Mouse (Mus musculus) cerebellum, adult 9-10 months (tissue): Measurements from ENCODE around the gene Mst1r.
A peak's percentile ranks its signal among the peaks of the same experiment; 100 is the strongest.

ENCODE experiments used
- DNase-seq: peaks from one replicate; pipeline ENCODE4 v3.0.0; 2022

Mst1r gene

DNA sequence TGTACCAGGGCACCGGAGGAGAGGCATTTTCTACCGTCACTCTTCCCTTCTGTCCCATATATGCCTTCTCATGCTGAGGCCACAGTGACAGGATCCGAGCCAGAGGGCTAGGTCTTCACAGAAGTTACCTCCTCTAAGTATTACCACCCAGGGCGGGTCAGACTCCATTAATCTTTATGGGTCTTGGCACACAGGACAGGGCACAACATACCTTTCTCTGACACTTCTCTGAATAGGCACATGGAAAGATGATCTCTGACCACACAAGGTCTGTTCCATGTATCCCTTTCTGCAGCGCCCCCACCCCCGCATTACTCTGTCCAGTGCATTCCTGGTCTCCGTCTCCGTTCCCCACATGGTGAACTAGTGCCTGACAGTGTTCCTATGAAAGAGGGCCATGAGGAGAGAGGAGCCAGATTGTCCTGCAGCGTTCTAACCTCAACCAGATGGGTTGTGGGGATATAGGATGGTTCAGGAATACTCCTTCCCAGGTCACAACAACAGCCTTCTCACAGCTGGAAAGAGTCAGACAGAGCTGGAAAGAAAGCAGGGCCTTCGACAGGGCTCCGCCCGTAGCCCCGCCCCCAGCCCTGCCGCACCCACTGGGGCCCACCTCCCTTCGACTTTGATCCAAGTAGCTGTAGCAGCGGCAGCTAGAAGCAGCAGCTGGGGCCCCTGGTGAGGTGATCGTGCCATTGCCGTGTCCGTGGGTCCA lies at the start of gene Mst1r:
TSS of gene Mst1r (plus strand) at position 622 of the 715 bp plus-strand sequence.
- no peak for DNase-seq

DNA sequence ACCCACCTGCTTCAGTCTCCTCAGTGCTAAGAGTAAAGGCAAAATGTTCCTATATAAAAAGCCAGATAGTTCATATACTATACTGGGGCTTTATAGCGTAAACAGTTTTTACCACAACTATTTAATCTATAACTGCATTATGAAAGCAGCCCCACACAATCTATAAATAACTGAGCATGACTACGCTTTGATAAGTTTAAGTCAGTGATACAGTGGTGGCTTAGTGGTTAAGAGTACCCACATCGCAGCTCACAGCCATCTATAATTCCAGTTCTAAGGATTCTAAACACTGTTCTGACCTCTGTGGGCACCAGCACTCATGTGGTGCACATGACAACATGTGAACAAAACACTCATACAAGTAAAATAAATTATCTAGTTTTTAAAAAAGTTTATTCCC lies 48.3 kb upstream of the Mst1r start:
- DNase-seq = no peak

DNA sequence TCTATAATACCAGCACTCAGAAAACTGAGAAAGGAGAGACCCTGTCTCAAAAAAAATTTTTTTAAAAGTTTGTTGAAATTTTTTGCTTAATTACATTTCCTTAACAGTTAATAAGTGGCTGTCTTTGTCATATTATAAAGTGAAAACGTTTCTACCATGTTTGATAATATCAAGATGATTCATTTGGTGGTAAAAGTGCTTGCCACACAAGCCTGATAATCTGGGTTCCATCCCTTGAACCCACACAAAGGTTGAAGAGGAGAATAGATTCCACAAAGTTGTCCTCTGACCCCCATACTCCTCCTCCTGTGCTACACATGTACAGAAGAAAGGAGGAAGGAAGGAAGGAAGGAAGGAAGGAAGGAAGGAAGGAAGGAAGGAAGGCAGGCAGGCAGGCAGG lies 42.2 kb upstream of the Mst1r start:
- DNase-seq = no peak

- no peak for DNase-seq
These were observed 40.6 kb upstream of the Mst1r start for GRCm38 (mm10) chr9:107866081-107866480.

DNA sequence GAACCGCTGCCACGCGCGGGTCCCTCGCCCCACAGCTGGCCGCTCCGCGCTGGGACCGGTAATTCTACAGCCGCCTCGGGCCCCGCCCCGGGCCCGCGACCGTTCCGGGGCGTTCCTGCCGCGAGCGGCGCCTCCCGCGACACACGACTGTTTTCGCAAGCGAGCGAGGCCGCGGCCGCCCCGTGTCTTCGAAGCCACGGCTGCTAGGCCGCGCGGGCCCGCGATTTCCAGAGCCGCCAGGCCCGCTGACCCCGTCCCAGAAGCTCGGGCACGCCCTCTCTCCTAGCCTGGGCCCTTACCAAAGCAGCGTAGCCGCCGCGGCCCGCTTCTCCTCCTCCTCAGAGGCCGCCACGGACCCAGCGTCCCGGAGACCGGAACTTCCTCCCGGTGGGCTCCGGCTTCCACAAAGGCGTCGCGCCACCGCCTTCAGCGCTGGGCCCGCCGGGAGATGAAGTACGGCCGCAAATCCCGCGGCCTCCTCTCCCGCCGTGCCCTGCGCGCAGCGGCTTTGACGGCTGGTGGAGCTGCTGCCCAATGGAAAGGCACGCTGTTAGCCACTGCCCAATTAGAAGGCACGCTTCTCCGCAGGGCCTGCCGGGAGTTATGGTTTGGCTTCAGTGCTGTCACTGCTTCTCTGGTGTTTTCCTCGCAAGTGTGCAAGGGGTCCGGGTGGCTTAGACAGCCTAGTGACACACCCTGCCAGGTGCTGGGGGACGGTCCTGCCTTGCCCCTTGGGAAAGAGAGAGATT lies 34.1 kb upstream of the Mst1r start:
- peak; percentile 94 for DNase-seq

GRCm38 (mm10) chr9:107873137-107873536 lies 33.5 kb upstream of the Mst1r start, which contains the start of gene Rbm6:
Gene Rbm6 (minus strand): TSS chr9:107873237.
- no peak for DNase-seq

DNA sequence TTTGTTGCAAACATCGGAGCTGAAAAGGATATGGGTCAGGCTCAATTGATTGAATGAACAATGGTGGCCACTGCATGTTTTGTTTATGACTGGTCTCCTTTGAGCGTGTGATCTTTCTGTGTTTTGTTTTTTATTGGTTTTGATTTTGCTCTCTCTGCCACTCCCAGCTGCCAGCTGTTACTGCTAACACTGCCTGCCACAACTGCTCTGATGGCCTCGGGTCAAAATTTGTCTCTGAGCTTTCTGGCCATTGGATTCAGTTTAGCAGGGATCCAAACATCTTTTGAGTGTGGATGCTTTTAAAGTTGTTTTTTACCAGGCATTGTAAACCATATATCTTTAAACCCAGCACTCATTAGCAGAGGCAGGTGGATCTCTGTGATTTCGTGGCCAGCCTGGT lies 26.3 kb upstream of the Mst1r start:
- DNase-seq = no peak

- DNase-seq = peak; percentile 93
These were observed 18.8 kb upstream of the Mst1r start, which contains the start of gene Mon1a for GRCm38 (mm10) chr9:107887804-107888266. Gene Mon1a (plus strand): TSS chr9:107888151.

GRCm38 (mm10) chr9:107888267-107888850 lies 18.3 kb upstream of the Mst1r start:
- peak; percentile 63 for DNase-seq

- no peak for DNase-seq
These were observed 16.4 kb upstream of the Mst1r start for GRCm38 (mm10) chr9:107890260-107890659.

- DNase-seq = no peak
These were observed 15.7 kb upstream of the Mst1r start for GRCm38 (mm10) chr9:107891023-107891422.

DNA sequence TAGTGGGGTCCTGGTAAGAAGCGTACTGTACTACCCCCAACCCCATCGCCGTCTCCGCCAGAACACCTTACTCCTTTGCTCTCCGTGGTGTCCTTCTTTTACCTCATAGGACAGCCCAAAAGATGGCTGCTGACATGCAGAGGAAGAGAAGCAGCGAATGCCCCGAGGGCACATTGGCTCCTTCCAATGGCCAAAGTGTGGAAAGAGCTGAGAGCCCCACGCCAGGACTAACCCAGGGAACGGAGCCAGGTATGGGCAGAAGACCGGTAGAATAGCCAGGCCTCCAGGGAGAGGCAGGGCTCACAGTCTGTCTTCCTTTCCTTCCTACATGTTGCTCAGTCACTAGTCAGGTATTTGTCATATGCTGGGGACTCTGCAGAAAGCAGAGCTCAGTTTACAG lies 8.1 kb upstream of the Mst1r start:
- DNase-seq = no peak

DNA sequence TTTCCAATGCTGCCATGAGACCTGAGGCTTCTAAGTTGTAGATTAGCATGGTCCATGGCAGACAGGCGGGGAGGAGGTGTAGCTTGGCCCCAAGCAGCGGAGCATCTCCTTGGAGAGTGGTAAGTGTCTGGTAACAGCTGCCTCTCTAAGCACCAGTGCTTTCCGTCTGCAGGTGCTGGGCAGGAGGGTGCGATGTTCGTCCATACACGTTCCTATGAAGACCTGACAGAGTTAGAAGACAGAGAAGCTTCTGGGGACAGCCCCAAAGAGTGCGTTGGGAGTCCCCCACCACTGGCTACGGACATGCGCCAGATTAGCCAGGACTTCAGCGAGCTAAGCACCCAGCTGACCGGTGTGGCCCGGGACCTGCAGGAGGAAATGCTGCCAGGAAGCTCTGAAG lies 6.8 kb upstream of the Mst1r start:
- peak; percentile 26 for DNase-seq

DNA sequence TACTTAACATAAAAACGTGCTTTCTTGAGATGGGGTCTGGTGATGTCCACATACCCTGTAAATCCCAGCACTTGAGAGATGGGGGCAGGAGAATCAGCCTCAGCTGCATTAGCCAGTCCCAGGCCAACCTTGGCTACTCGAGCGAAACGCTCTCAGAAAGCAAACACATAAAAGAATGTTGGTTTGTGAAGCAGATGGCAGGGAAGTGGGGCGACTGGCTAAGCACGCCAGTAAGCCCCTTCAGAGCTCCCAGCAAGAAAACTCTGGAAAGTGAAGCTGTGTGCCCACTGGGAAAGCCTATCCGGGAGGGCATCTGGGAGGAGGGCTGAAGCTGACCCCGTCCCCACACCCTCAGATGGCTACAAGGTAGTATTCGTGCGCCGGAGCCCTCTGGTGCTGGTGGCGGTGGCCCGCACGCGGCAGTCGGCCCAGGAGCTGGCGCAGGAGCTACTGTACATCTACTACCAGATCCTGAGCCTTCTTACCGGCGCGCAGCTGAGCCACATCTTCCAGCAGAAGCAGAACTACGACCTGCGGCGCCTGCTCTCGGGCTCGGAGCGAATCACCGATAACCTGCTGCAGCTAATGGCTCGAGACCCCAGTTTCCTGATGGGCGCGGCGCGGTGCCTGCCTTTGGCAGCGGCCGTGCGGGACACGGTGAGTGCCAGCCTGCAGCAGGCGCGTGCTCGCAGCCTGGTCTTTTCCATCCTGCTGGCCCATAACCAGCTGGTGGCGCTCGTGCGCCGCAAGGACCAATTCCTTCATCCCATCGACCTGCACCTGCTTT lies 5.6 kb upstream of the Mst1r start:
- peak; percentile 95 for DNase-seq

DNA sequence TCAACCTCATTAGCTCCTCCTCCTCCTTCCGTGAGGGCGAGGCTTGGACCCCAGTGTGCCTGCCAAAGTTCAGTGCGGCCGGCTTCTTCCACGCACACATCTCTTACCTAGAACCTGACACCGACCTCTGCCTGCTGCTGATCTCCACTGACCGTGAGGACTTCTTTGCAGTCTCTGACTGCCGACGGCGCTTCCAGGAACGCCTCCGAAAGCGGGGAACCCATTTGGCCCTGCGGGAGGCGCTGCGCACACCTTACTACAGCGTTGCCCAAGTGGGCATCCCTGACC lies 5.1 kb upstream of the Mst1r start:
- DNase-seq = no peak

- DNase-seq = peak; percentile 90
These were observed 1.9 kb upstream of the Mst1r start for GRCm38 (mm10) chr9:107904726-107905125.

DNA sequence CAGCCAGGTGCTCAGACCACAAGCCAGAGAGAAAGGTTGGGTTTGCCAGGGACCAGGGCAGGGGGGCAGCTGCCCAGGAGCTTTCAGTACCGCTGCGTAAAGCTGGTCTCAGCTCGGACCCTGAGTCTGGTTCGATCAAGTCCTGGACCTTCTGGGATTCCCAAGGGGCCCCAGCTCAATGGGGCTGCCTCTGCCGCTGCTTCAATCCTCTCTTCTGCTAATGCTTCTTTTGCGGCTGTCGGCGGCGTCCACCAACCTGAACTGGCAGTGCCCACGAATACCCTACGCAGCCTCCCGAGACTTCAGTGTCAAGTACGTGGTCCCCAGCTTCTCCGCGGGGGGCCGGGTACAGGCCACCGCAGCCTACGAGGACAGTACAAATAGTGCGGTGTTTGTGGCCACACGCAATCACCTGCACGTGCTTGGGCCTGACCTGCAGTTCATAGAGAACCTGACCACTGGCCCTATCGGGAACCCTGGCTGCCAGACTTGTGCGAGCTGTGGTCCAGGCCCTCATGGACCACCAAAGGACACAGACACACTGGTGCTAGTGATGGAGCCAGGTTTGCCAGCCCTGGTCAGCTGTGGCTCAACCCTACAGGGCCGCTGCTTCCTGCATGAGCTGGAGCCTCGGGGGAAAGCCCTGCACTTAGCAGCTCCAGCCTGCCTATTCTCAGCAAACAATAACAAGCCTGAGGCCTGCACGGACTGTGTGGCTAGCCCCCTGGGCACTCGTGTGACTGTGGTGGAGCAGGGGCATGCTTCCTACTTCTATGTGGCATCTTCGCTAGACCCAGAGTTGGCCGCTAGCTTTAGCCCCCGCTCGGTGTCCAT lies 511 bp downstream of the Mst1r start:
- no peak for DNase-seq

GRCm38 (mm10) chr9:107907801-107908120 lies 1.1 kb downstream of the Mst1r start:
- DNase-seq = no peak

DNA sequence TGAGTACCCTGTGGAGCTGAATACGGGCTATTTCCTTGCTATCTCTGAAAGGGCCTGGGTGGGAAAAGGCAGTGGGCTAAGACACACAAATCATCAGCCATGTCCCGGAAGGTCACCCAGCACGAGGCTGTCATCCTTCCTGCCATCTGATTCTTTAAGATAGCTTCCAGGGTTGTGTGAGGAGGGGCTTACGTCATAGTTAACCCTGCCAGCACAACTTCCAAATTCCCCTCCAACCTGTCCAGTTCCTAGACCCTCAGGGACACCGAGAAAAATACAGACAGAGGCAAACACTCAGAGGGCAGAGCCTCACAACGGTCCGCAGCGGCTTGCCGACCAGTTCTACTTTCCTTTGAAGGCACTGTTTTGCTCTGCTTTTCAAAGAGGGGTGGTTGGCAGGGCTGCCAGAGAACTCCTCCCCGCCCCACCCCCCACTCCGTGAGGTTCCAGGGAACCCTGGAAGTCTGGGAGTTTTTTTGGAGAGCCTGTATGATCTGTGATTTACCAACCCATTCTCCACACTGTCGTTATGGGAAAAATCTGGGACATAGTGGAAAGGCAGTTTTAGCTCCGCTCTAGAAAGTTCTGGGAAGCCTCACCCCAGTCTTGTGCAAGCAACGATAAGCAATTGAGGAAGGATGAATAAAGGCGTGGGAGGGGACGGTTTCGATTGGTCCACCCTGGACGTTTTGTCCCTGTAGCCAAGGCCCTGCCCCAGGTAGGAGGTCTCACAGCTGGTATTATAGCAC lies 1.9 kb downstream of the Mst1r start:
- DNase-seq = no peak

DNA sequence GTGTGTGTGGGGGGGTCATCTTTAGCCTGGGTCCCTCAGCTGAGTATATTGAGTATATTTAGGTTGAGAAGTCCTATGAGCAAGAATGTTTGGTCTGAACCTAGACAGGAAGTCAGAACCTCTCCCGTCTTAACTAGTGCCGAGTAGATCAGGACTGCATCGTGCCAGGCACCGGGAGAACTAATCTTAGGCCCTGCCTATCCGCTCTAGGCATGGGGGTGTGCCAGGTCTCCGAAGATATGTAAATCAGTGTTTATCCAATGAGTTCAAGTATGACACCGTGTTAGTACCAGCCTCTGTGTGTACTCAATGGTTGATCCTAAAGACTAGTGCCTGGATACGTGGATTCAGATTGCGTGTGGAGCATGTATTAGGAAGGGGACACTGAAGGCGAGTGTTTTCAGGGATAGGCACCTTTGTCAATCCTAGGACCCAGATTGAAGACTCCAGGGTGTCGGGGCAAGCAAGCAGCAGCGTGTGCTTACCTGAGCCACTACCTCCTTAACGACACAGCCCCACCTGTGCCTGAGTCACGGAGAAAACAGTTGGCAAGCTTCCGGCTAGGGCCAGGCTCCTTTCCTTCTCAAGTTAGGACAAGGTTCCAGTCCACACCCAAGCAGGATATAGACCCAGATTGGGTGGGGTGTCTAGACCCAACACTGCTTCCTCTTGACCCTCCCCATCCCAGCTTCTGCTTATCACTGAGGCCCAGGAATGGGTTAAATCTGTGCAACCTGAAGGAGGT lies 3.5 kb downstream of the Mst1r start:
- DNase-seq = no peak
